Mouse (Mus musculus): ENCODE measurements at regions not wholly inside any gene's neighbourhood (a gene's known extent, or its start where the extent isn't known, plus 50 kb on each side); places are given as distances from the start of the nearest gene placed in this dataset.

- H3K9me3 ChIP-seq (replicated peaks; ENCODE audit: control insufficient read depth, low read length) = no peaks in the 10 kb centered on the region
- H3K36me3 ChIP-seq (ENCODE audit: control insufficient read depth, insufficient read depth) = no peaks in the 10 kb centered on the region
- no peak overlapping the region for H3K4me2 ChIP-seq (ENCODE audit: low read depth, low read length)
- H3K27me3 ChIP-seq (ENCODE audit: control insufficient read depth, insufficient read depth, low read length) = no peaks in the 10 kb centered on the region
- H3K9ac ChIP-seq (ENCODE audit: low read length) = no peak overlapping the region
- 50% methylated on average over 22 of the region's 22 CpGs for WGBS
- 0 out of 2 replicates have a peak, but pooled peaks have one; percentile 11 for ATAC-seq (replicated peaks; ENCODE audit: extremely low read depth, insufficient read depth, low FRiP score)
- H3K4me3 ChIP-seq (ENCODE audit: low read length) = no peak overlapping the region
- peaks cover 3% of the 10 kb centered on the region; the same call in 1 of the 2 replicates for H3K4me1 ChIP-seq (ENCODE audit: control insufficient read depth, insufficient read depth, low read length)
- H3K27ac ChIP-seq (ENCODE audit: low read length) = no peak overlapping the region
Measured at GRCm38 (mm10) chr11:6768599-6769436, 68.6 kb downstream of the Gm11983 start.

DNA sequence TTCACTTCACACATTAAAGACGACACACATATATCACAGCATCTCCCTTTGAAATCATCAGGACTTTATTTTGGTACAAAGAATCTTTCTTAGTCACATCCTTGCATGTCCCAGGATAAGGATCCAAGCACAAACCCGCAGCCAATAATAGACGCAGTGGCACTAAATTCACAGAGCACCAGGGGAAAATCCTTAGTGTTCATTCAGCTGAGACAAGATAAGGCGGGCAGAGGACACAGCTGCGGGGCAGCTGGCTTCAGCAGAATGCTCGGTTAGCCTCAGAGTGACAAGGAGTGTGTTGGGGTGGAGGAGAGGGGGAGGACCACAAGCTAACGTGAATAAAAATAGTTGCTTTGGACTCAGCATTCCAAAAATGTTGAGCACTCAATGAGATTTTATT is 70.7 kb downstream of the Gm11983 start:
- Histone ChIP-seq H3K27ac (ENCODE audit: low read length) (no peak overlapping the region), H3K9me3 (replicated peaks; ENCODE audit: control insufficient read depth, low read length) (no peaks in the 10 kb centered on the region), H3K36me3 (ENCODE audit: control insufficient read depth, insufficient read depth) (no peaks in the 10 kb centered on the region), H3K4me3 (ENCODE audit: low read length) (no peak overlapping the region), H3K4me2 (ENCODE audit: low read depth, low read length) (no peak overlapping the region), H3K4me1 (ENCODE audit: control insufficient read depth, insufficient read depth, low read length) (no peaks in the 10 kb centered on the region), H3K27me3 (ENCODE audit: control insufficient read depth, insufficient read depth, low read length) (no peaks in the 10 kb centered on the region), H3K9ac (ENCODE audit: low read length) (no peak overlapping the region)
- no peak for ATAC-seq (replicated peaks; ENCODE audit: extremely low read depth, insufficient read depth, low FRiP score)
- 32% methylated on average over 7 of the region's 7 CpGs for WGBS

DNA sequence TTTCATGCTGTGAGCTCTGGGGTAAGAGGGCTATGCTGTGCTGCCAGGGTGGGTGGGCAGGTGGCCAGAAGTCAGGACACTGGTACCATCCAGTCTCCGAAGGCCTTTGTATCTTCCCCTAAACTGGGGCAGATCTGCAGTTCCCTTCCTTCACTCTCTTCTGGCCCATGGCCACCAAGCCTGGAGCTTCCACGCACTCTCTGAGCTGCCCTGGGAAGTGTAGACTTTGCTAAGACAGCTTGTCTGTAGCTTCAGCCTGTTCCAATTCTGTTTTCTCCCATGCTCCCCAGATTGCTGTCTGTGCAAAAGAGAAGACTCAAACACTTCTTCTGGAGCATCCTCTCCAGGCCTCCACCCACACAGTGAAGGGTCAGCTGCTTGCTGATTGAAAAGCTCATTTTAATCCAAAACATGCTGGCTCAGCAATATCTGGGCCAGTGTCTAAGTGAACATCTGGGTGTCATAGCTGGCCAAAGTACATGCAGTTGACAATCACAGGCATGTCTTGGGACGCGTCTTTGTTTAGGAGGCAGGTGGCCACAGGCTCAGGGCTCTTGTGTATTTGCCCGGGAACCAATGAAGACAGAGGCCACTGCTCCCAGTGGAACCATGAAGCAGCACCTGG is 72.0 kb downstream of the Gm11983 start:
- H3K27me3 ChIP-seq (ENCODE audit: control insufficient read depth, insufficient read depth, low read length) = no peaks in the 10 kb centered on the region
- H3K27ac ChIP-seq (ENCODE audit: low read length) = no peak overlapping the region
- no peaks in the 10 kb centered on the region for H3K4me1 ChIP-seq (ENCODE audit: control insufficient read depth, insufficient read depth, low read length)
- H3K4me3 ChIP-seq (ENCODE audit: low read length) = no peak overlapping the region
- H3K9ac ChIP-seq (ENCODE audit: low read length) = no peak overlapping the region
- H3K4me2 ChIP-seq (ENCODE audit: low read depth, low read length) = no peak overlapping the region
- H3K9me3 ChIP-seq (replicated peaks; ENCODE audit: control insufficient read depth, low read length) = no peaks in the 10 kb centered on the region
- WGBS = 85% methylated on average over 5 of the region's 5 CpGs
- no peaks in the 10 kb centered on the region for H3K36me3 ChIP-seq (ENCODE audit: control insufficient read depth, insufficient read depth)
- 0 out of 2 replicates have a peak, but pooled peaks have one; percentile 17 for ATAC-seq (replicated peaks; ENCODE audit: extremely low read depth, insufficient read depth, low FRiP score)

DNA sequence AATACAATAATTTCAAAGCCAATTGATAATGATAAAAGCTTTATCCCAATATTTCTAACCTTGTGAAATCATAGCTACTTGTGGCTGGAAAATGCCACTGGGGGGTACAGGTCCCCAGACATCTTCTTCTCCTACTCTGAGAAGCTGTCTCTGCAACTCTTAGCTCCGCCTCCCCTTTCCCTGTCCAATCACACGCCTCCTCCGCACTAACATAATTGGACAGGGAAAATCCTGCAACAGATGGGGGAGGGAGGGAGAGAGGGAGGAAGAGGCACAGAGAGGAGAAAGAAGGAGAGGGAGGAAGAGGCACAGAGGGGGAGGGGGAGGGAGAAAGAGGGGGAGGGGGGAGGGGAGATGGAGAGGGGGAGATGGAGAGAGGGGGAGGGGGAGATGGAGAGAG is 73.3 kb downstream of the Gm11983 start:
- H3K4me1 ChIP-seq (ENCODE audit: control insufficient read depth, insufficient read depth, low read length) = no peaks in the 10 kb centered on the region
- 85% methylated on average over 3 of the region's 3 CpGs for WGBS
- no peaks in the 10 kb centered on the region for H3K27me3 ChIP-seq (ENCODE audit: control insufficient read depth, insufficient read depth, low read length)
- ATAC-seq (replicated peaks; ENCODE audit: extremely low read depth, insufficient read depth, low FRiP score) = no peak
- no peak overlapping the region for H3K4me3 ChIP-seq (ENCODE audit: low read length)
- no peak overlapping the region for H3K9ac ChIP-seq (ENCODE audit: low read length)
- H3K9me3 ChIP-seq (replicated peaks; ENCODE audit: control insufficient read depth, low read length) = no peaks in the 10 kb centered on the region
- H3K4me2 ChIP-seq (ENCODE audit: low read depth, low read length) = no peak overlapping the region
- H3K36me3 ChIP-seq (ENCODE audit: control insufficient read depth, insufficient read depth) = no peaks in the 10 kb centered on the region
- H3K27ac ChIP-seq (ENCODE audit: low read length) = no peak overlapping the region

DNA sequence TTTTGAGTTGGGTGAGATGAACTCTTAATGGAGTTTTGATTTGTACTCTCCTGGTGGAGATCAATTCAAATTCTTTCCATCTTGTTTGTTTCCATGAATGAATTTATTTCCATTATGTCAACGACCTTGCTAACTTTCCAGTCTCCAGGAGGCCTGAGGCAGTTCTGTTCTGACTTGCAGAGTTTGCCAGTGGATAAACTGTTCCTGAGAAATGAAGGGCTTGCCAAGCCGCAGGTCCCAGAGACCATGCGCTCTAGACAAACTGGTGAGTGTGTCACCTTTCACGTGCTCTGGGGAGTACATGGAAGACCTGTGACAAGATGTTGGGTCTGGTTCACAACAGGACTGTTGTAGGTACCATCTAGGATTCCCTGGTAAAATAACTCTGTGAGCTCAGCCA is 74.5 kb downstream of the Gm11983 start:
- H3K27me3 ChIP-seq (ENCODE audit: control insufficient read depth, insufficient read depth, low read length) = no peaks in the 10 kb centered on the region
- H3K9ac ChIP-seq (ENCODE audit: low read length) = no peak overlapping the region
- H3K4me1 ChIP-seq (ENCODE audit: control insufficient read depth, insufficient read depth, low read length) = no peaks in the 10 kb centered on the region
- no peak overlapping the region for H3K27ac ChIP-seq (ENCODE audit: low read length)
- H3K4me2 ChIP-seq (ENCODE audit: low read depth, low read length) = no peak overlapping the region
- H3K9me3 ChIP-seq (replicated peaks; ENCODE audit: control insufficient read depth, low read length) = no peaks in the 10 kb centered on the region
- no peak for ATAC-seq (replicated peaks; ENCODE audit: extremely low read depth, insufficient read depth, low FRiP score)
- H3K36me3 ChIP-seq (ENCODE audit: control insufficient read depth, insufficient read depth) = no peaks in the 10 kb centered on the region
- H3K4me3 ChIP-seq (ENCODE audit: low read length) = no peak overlapping the region
- 68% methylated on average over 4 of the region's 4 CpGs for WGBS

- Histone ChIP-seq H3K36me3 (ENCODE audit: control insufficient read depth, insufficient read depth) (no peaks in the 10 kb centered on the region), H3K9ac (ENCODE audit: low read length) (no peak overlapping the region), H3K27me3 (ENCODE audit: control insufficient read depth, insufficient read depth, low read length) (no peaks in the 10 kb centered on the region), H3K4me2 (ENCODE audit: low read depth, low read length) (no peak overlapping the region), H3K9me3 (replicated peaks; ENCODE audit: control insufficient read depth, low read length) (no peaks in the 10 kb centered on the region), H3K4me3 (ENCODE audit: low read length) (no peak overlapping the region), H3K27ac (ENCODE audit: low read length) (no peak overlapping the region), H3K4me1 (ENCODE audit: control insufficient read depth, insufficient read depth, low read length) (no peaks in the 10 kb centered on the region)
- WGBS = 82% methylated on average over 11 of the region's 11 CpGs
- no peak for ATAC-seq (replicated peaks; ENCODE audit: extremely low read depth, insufficient read depth, low FRiP score)
Measured at GRCm38 (mm10) chr11:6761876-6762628, 75.4 kb downstream of the Gm11983 start.

DNA sequence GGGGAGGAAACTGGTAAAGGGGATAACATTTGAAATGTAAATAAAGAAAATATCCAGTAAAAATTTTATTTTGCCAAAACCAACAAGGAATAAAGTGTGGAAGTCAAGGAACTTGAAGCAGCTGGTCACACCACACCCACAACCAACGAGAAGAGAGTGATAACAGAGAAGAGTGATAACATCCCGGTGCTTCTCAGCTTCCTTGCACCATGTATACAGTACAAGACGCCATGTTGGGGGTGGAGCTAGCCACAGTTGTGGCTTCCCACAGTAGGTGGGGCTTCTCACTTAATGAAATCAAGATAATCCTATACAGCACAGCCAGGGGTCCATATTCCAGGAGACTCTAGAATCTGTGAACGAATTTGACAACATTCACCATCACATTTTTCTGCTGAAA is 77.9 kb downstream of the Gm11983 start:
- Histone ChIP-seq H3K4me2 (ENCODE audit: low read depth, low read length) (no peak overlapping the region), H3K27ac (ENCODE audit: low read length) (no peak overlapping the region), H3K4me3 (ENCODE audit: low read length) (no peak overlapping the region), H3K9ac (ENCODE audit: low read length) (no peak overlapping the region), H3K4me1 (ENCODE audit: control insufficient read depth, insufficient read depth, low read length) (no peaks in the 10 kb centered on the region), H3K9me3 (replicated peaks; ENCODE audit: control insufficient read depth, low read length) (no peaks in the 10 kb centered on the region), H3K27me3 (ENCODE audit: control insufficient read depth, insufficient read depth, low read length) (no peaks in the 10 kb centered on the region), H3K36me3 (ENCODE audit: control insufficient read depth, insufficient read depth) (no peaks in the 10 kb centered on the region)
- ATAC-seq (replicated peaks; ENCODE audit: extremely low read depth, insufficient read depth, low FRiP score) = no peak
- 55% methylated on average over 4 of the region's 4 CpGs for WGBS

GRCm38 (mm10) chr11:6739439-6739838 is 81.1 kb downstream of the Ramp3 start:
- H3K9me3 ChIP-seq (replicated peaks; ENCODE audit: control insufficient read depth, low read length) = no peaks in the 10 kb centered on the region; the same call in 1 of the 2 replicates
- no peak overlapping the region for H3K4me3 ChIP-seq (ENCODE audit: low read length)
- WGBS = 84% methylated on average over 5 of the region's 5 CpGs
- no peaks in the 10 kb centered on the region for H3K4me1 ChIP-seq (ENCODE audit: control insufficient read depth, insufficient read depth, low read length)
- no peak for ATAC-seq (replicated peaks; ENCODE audit: extremely low read depth, insufficient read depth, low FRiP score)
- H3K27me3 ChIP-seq (ENCODE audit: control insufficient read depth, insufficient read depth, low read length) = no peaks in the 10 kb centered on the region
- no peaks in the 10 kb centered on the region for H3K36me3 ChIP-seq (ENCODE audit: control insufficient read depth, insufficient read depth)
- H3K9ac ChIP-seq (ENCODE audit: low read length) = no peak overlapping the region
- H3K4me2 ChIP-seq (ENCODE audit: low read depth, low read length) = no peak overlapping the region
- no peak overlapping the region for H3K27ac ChIP-seq (ENCODE audit: low read length)

DNA sequence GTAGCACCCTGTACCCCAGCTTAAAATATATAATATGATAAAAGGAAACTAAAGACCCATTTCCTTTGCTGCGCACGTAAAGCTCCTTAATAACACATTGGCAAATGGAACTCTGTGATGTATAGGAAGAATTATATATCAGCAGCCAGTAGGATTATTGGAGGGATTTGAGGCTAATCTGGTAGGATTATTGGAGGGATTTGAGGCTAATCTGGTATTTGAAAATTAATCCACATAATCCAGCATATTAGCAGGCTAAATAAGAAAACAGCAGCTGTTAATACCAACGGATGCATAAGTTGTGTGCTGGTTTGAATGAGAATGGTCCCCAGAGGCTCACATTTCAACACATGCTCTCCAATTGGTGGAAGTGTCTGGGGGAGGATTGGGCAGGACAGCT is 80.3 kb downstream of the Ramp3 start:
- H3K27me3 ChIP-seq (ENCODE audit: control insufficient read depth, insufficient read depth, low read length) = no peaks in the 10 kb centered on the region
- no peak overlapping the region for H3K27ac ChIP-seq (ENCODE audit: low read length)
- no peak overlapping the region for H3K4me2 ChIP-seq (ENCODE audit: low read depth, low read length)
- no peak for ATAC-seq (replicated peaks; ENCODE audit: extremely low read depth, insufficient read depth, low FRiP score)
- no peak overlapping the region for H3K4me3 ChIP-seq (ENCODE audit: low read length)
- H3K9me3 ChIP-seq (replicated peaks; ENCODE audit: control insufficient read depth, low read length) = no peaks in the 10 kb centered on the region; the same call in 1 of the 2 replicates
- H3K36me3 ChIP-seq (ENCODE audit: control insufficient read depth, insufficient read depth) = no peaks in the 10 kb centered on the region
- H3K9ac ChIP-seq (ENCODE audit: low read length) = no peak overlapping the region
- no peaks in the 10 kb centered on the region for H3K4me1 ChIP-seq (ENCODE audit: control insufficient read depth, insufficient read depth, low read length)
- WGBS = 89% methylated on average over 3 of the region's 3 CpGs
